Mouse (Mus musculus) layer of hippocampus, postnatal 14 days (tissue): ENCODE data around the gene Hsd17b14. TPM values are rescaled to one million over a fixed set of nuclear protein-coding genes. Genes with fewer than 3 reads are reported as not detected.

Experiments used
- DNase-seq, 2 experiments: peaks; one replicate each; pipeline ENCODE4 v3.0.0; 2021 to 2022; ENCODE audit warnings: low spot score in 2 of 2, mixed read lengths in 1 of 2
- total RNA-seq, 2 experiments: library from RNA; stranded (reverse); gene quantifications; 2 replicates each; pipeline ENCODE4 v1.2.3; 2021

Hsd17b14 gene
- total RNA-seq, 2 experiments from 2014 or later: not detected

GRCm38 (mm10) chr7:45598960-45599879 lies 44.5 kb downstream of the Hsd17b14 start:
- no peak for DNase-seq

DNA sequence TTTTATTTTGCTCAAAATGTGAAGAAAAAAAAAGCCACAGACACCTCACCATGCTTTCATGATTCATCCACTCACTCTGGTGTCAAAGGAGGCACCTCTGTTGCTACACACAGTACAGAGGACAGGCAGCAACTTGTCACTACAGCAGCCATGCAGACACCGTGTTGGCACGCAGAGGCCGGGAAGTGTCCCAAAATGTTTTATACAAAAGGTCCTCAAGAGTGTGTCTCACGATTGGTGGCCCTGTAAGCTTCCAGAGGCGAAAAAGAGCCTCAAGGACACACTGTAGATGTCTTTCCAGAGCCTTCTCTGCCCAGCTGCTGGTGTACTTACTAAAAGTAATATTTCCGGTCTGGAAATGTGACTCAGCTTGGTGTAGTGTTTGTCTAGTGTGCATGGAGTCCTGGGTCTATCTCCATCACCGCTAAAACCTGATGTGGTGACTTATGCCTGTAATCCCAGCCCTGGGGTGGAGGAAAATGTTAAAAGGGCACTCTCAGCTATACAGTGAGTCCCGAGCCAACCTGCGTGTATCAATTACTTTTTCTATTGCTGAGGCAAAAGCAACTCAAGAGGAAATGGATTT lies 51.1 kb downstream of the Hsd17b14 start:
- no peak for DNase-seq

- no peak for DNase-seq
These were observed 54.8 kb downstream of the Hsd17b14 start for GRCm38 (mm10) chr7:45609511-45609910.

DNA sequence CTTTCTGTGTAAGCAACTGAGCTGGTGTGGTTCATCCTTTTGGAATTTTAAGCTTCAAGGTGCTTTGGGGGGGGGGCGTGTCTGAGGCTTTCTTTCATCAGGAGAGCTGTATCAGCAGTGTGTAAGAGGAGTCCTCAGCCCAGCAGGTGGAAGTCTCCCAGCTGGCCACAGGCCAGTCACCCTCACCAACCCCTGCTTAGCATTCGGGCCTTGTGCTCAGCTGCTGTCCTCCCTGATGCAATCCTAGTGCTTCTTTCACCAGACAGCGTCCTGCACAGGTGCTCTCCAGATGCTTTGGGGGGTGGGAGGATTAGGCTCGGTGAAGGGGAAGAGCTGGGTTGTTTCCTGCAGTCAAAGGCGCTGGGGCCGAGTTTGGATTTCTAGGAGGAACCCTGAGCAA lies 61.6 kb downstream of the Hsd17b14 start:
- no peak for DNase-seq

- no peak for DNase-seq
These were observed 62.5 kb downstream of the Hsd17b14 start, which contains the start of gene Fut1 for GRCm38 (mm10) chr7:45617042-45617695. Gene Fut1 (plus strand): TSS chr7:45617289.

Other genes with a start within 250 kb of the Hsd17b14 start
- gene Trpm4, start 221.1 kb upstream of the Hsd17b14 start, total RNA-seq: 10 to 100 TPM; 14.8 to 15.5 TPM
- gene Hrc, start 219.6 kb upstream of the Hsd17b14 start, total RNA-seq: under 1 TPM; 0.50 to 0.69 TPM
- 100 to 1,000 TPM; 133 TPM for gene Ppfia3, start 187.9 kb upstream of the Hsd17b14 start, total RNA-seq
- gene Lin7b, start 184.3 kb upstream of the Hsd17b14 start, total RNA-seq: 100 to 1,000 TPM; 148 to 157 TPM
- 100 to 1,000 TPM; 386 to 456 TPM for gene Snrnp70, start 159.2 kb upstream of the Hsd17b14 start, total RNA-seq
- gene Kcna7, start 149.2 kb upstream of the Hsd17b14 start, total RNA-seq: not detected
- under 1 TPM in 1 of 2 experiments, not detected in 1; 0.31 TPM for gene Ntf5, start 141.2 kb upstream of the Hsd17b14 start, total RNA-seq
- gene Lhb, start 134.1 kb upstream of the Hsd17b14 start, total RNA-seq: under 1 TPM in 1 of 2 experiments, not detected in 1; 0.69 TPM
- gene Gys1, start 120.0 kb upstream of the Hsd17b14 start, total RNA-seq: 10 to 100 TPM; 17.7 to 18.7 TPM
- gene Ruvbl2, start 116.8 kb upstream of the Hsd17b14 start, total RNA-seq: 10 to 100 TPM; 30.4 to 45.0 TPM
- gene Ftl1, start 95.0 kb upstream of the Hsd17b14 start, total RNA-seq: 100 to 1,000 TPM; 300 to 331 TPM
- 10 to 100 TPM; 90.2 to 90.6 TPM for gene Bax, start 88.0 kb upstream of the Hsd17b14 start, total RNA-seq
- not detected for gene Tulp2, start 73.0 kb upstream of the Hsd17b14 start, total RNA-seq
- under 1 TPM; 0.57 to 0.62 TPM for gene Gm45808, start 68.1 kb upstream of the Hsd17b14 start, total RNA-seq
- gene Dhdh, start 66.1 kb upstream of the Hsd17b14 start, total RNA-seq: 1 to 10 TPM; 2.8 TPM
- gene Nucb1, start 44.5 kb upstream of the Hsd17b14 start, total RNA-seq: 100 to 1,000 TPM in 1 of 2 experiments, 10 to 100 TPM in 1; 97.1 to 109 TPM
- gene Ppp1r15a, start 28.6 kb upstream of the Hsd17b14 start, total RNA-seq: 10 to 100 TPM; 27.8 to 29.5 TPM
- 1 to 10 TPM in 1 of 2 experiments, under 1 TPM in 1; 0.83 to 1.5 TPM for gene Plekha4, start 28.6 kb upstream of the Hsd17b14 start, total RNA-seq
- 10 to 100 TPM; 21.4 to 27.2 TPM for gene Bcat2, start 15.3 kb downstream of the Hsd17b14 start, total RNA-seq
- not detected for gene Fgf21, start 60.6 kb downstream of the Hsd17b14 start, total RNA-seq
- not detected for gene Fut1, start 62.4 kb downstream of the Hsd17b14 start, total RNA-seq
- under 1 TPM in 1 of 2 experiments, not detected in 1; 0.23 TPM for gene Izumo1, start 66.9 kb downstream of the Hsd17b14 start, total RNA-seq
- gene Rasip1, start 72.6 kb downstream of the Hsd17b14 start, total RNA-seq: 10 to 100 TPM in 1 of 2 experiments, 1 to 10 TPM in 1; 9.3 to 10.3 TPM
- gene Mamstr, start 85.1 kb downstream of the Hsd17b14 start, total RNA-seq: 1 to 10 TPM; 1.7 to 1.8 TPM
- gene Fut2, start 111.5 kb downstream of the Hsd17b14 start, total RNA-seq: under 1 TPM; 0.30 to 0.67 TPM
- gene Ntn5, start 129.1 kb downstream of the Hsd17b14 start, total RNA-seq: under 1 TPM; 0.67 to 0.94 TPM
- gene Sec1, start 139.5 kb downstream of the Hsd17b14 start, total RNA-seq: under 1 TPM; 0.24 to 0.41 TPM
- gene Car11, start 144.9 kb downstream of the Hsd17b14 start, total RNA-seq: 100 to 1,000 TPM; 110 to 123 TPM
- 10 to 100 TPM; 49.7 to 59.1 TPM for gene Dbp, start 150.2 kb downstream of the Hsd17b14 start, total RNA-seq
- 100 to 1,000 TPM; 423 to 452 TPM for gene Rpl18, start 160.6 kb downstream of the Hsd17b14 start, total RNA-seq
- gene Sphk2, start 163.1 kb downstream of the Hsd17b14 start, total RNA-seq: 10 to 100 TPM; 30.5 to 31.4 TPM
- gene Fam83e, start 166.3 kb downstream of the Hsd17b14 start, total RNA-seq: under 1 TPM; 0.48 to 0.60 TPM
- not detected for gene Spaca4, start 170.9 kb downstream of the Hsd17b14 start, total RNA-seq
- gene Lmtk3, start 228.8 kb downstream of the Hsd17b14 start, total RNA-seq: 100 to 1,000 TPM; 290 to 306 TPM
- 10 to 100 TPM in 1 of 2 experiments, 1 to 10 TPM in 1; 8.7 to 12.0 TPM for gene Sult2b1, start 229.8 kb downstream of the Hsd17b14 start, total RNA-seq